In genomic region chr2:156923057-156923456, GRCm38 (mm10) we compare ENCODE assay signal across 26 mouse cellular contexts. TPM values are rescaled to one million over a fixed set of nuclear protein-coding genes. Genes with fewer than 3 reads are reported as not detected.
A peak's percentile ranks its signal among the peaks of the same experiment; 100 is the strongest.
DNase-seq lines count a peak whose midpoint lies in the region; ATAC-seq and TF ChIP-seq lines count a peak whose summit lies in the region.
"Had no signal": no experiment of that assay in that cellular context is flagged by ENCODE, and none has a peak within 500 bp of the region (broad histone marks: within the 10 kb centered on the region; RNA-seq: fewer than 3 reads in every experiment).

No protein-coding gene starts in this region.

- no peak for ATAC-seq in G1E (ENCODE audit: extremely low read depth, insufficient number of reproducible peaks, low FRiP score, poor library complexity, severe bottlenecking)
- ATAC-seq in liver, embryonic 15.5 days (ENCODE audit: insufficient read depth) = no peak
- ATAC-seq in forebrain, embryonic 11.5 days (replicated peaks; ENCODE audit: low FRiP score) = no peak
- ATAC-seq: CD4-positive, CD25-positive, alpha-beta regulatory T cell, adult 4 months; forebrain, embryonic 15.5 days; hindbrain, postnatal 0 days; inflammation-experienced regulatory T-cells, adult 6 months; intestine, postnatal 0 days; Patski had no signal

- TF ChIP-seq POLR2A in MEL (IDR thresholded peaks at IDR 0.05; ENCODE audit: control insufficient read depth in 1 of 2, insufficient read depth in 1 of 2, low read depth in 1 of 2, low read length in 2 of 2, poor library complexity in 1 of 2) = no peak

- no peak for TF ChIP-seq EP300 in MEL (IDR thresholded peaks at IDR 0.05; ENCODE audit: low read depth in 1 of 2, low read length in 2 of 2)

- peaks cover 12% of the 10 kb centered on the region for H3K4me1 ChIP-seq in heart, embryonic 10.5 days
- H3K4me1 ChIP-seq in G1E (ENCODE audit: insufficient read depth, low read depth, low read length) (peaks cover 47% of the 10 kb centered on the region), MEL (ENCODE audit: control insufficient read depth in 1 of 2, insufficient read depth in 2 of 2, low read length in 2 of 2) (peaks cover 4 to 28% of the 10 kb centered on the region in 2 experiments; a peak in 3 of 4 replicates)
- H3K4me1 ChIP-seq in liver, embryonic 15.5 days (replicated peaks) = peaks cover 60% of the 10 kb centered on the region
- no peaks in the 10 kb centered on the region for H3K4me1 ChIP-seq in forebrain, embryonic 11.5 days (replicated peaks; ENCODE audit: control insufficient read depth, insufficient read depth, low read length)
- H3K4me1 ChIP-seq: forebrain, embryonic 15.5 days; heart, embryonic 15.5 days had no signal

- no peak for TF ChIP-seq RAD21 in MEL (IDR thresholded peaks at IDR 0.05; ENCODE audit: low read depth, low read length)

- peak overlapping the region; percentile 47; the same call in 1 of the 2 replicates for H3K27ac ChIP-seq in heart, embryonic 10.5 days
- peak overlapping the region; percentile 68 for H3K27ac ChIP-seq in MEL (ENCODE audit: control insufficient read depth, low read depth, low read length)
- H3K27ac ChIP-seq in liver, embryonic 15.5 days (replicated peaks) = peak overlapping the region; percentile 77
- no peak overlapping the region for H3K27ac ChIP-seq in forebrain, embryonic 11.5 days (ENCODE audit: low read depth, low read length)
- H3K27ac ChIP-seq: embryonic facial prominence, embryonic 12.5 days; embryonic facial prominence, embryonic 15.5 days; forebrain, embryonic 12.5 days; forebrain, embryonic 15.5 days; heart, embryonic 15.5 days; hindbrain, embryonic 14.5 days; hindbrain, postnatal 0 days had no signal

- no peaks in the 10 kb centered on the region for H3K9me3 ChIP-seq in heart, embryonic 10.5 days
- peaks cover 5% of the 10 kb centered on the region for H3K9me3 ChIP-seq in G1E (replicated peaks)
- H3K9me3 ChIP-seq in MEL (replicated peaks; ENCODE audit: insufficient read depth, low read length) = no peaks in the 10 kb centered on the region
- no peaks in the 10 kb centered on the region for H3K9me3 ChIP-seq in liver, embryonic 15.5 days (replicated peaks)
- no peaks in the 10 kb centered on the region for H3K9me3 ChIP-seq in forebrain, embryonic 11.5 days (ENCODE audit: control insufficient read depth, low read length)
- H3K9me3 ChIP-seq: embryonic facial prominence, embryonic 12.5 days; embryonic facial prominence, embryonic 15.5 days; forebrain, embryonic 12.5 days; forebrain, embryonic 15.5 days; heart, embryonic 12.5 days; heart, embryonic 15.5 days had no signal

- H3K36me3 ChIP-seq in heart, embryonic 10.5 days = peaks cover 12% of the 10 kb centered on the region
- peaks cover 26% of the 10 kb centered on the region for H3K36me3 ChIP-seq in G1E (replicated peaks)
- H3K36me3 ChIP-seq in MEL (ENCODE audit: control insufficient read depth in 1 of 2, insufficient read depth in 2 of 2, low read length in 2 of 2) = peaks cover 0 to 23% of the 10 kb centered on the region in 2 experiments; a peak in 2 of 4 replicates
- H3K36me3 ChIP-seq in liver, embryonic 15.5 days (replicated peaks) = peaks cover 19% of the 10 kb centered on the region
- H3K36me3 ChIP-seq in forebrain, embryonic 11.5 days (ENCODE audit: control insufficient read depth, insufficient read depth, low read length) = no peaks in the 10 kb centered on the region
- H3K36me3 ChIP-seq: embryonic facial prominence, embryonic 12.5 days; heart, embryonic 15.5 days had no signal

- DNase-seq in heart, embryonic 10.5 days (ENCODE audit: low spot score) = peak; percentile 73
- DNase-seq in heart, postnatal 4 days = no peak
- peak; percentile 0 for DNase-seq in G1E (ENCODE audit: low spot score)
- peak; percentile 30 for DNase-seq in MEL (ENCODE audit: low read depth, low spot score)
- no peak for DNase-seq in forebrain, embryonic 11.5 days (ENCODE audit: low spot score)
- no peak for DNase-seq in adrenal gland, postnatal 10 days
- DNase-seq: adrenal gland, postnatal 25 days; cerebellum, adult 11-12 months; cerebellum, adult 9-10 months; gastrocnemius, postnatal 10 days; heart, postnatal 10 days; heart, postnatal 36 days had no signal

- no peaks in the 10 kb centered on the region for H3K27me3 ChIP-seq in heart, embryonic 10.5 days (ENCODE audit: insufficient read depth, poor library complexity, severe bottlenecking)
- H3K27me3 ChIP-seq in G1E (ENCODE audit: insufficient read depth, low read length) = no peaks in the 10 kb centered on the region
- no peaks in the 10 kb centered on the region for H3K27me3 ChIP-seq in MEL (ENCODE audit: control insufficient read depth in 1 of 2, insufficient read depth in 2 of 2, low read length in 2 of 2)
- H3K27me3 ChIP-seq in liver, embryonic 15.5 days = 0 out of 2 replicates have a peak, but pooled peaks cover 4% of the 10 kb centered on the region
- no peaks in the 10 kb centered on the region for H3K27me3 ChIP-seq in forebrain, embryonic 11.5 days (ENCODE audit: control insufficient read depth, insufficient read depth, low read length)
- H3K27me3 ChIP-seq: embryonic facial prominence, embryonic 12.5 days; embryonic facial prominence, embryonic 15.5 days; forebrain, embryonic 12.5 days; forebrain, embryonic 15.5 days; heart, embryonic 12.5 days; heart, embryonic 15.5 days; Patski had no signal

- no peak overlapping the region for H3K4me3 ChIP-seq in heart, embryonic 10.5 days
- H3K4me3 ChIP-seq in G1E (ENCODE audit: low read depth, low read length) = no peak overlapping the region; the same call in 1 of the 2 replicates
- no peak overlapping the region for H3K4me3 ChIP-seq in MEL (ENCODE audit: control insufficient read depth in 1 of 2, insufficient read depth in 1 of 2, low read depth in 2 of 2, low read length in 2 of 2)
- no peak overlapping the region for H3K4me3 ChIP-seq in liver, embryonic 15.5 days (replicated peaks)
- no peak overlapping the region for H3K4me3 ChIP-seq in forebrain, embryonic 11.5 days (ENCODE audit: low read depth, low read length)
- H3K4me3 ChIP-seq: embryonic facial prominence, embryonic 12.5 days; embryonic facial prominence, embryonic 15.5 days; forebrain, embryonic 12.5 days; forebrain, embryonic 15.5 days; heart, embryonic 12.5 days; heart, embryonic 15.5 days had no signal

- H3K9ac ChIP-seq in MEL (ENCODE audit: control insufficient read depth, low read depth, low read length, poor library complexity, severe bottlenecking) = no peak overlapping the region
- H3K9ac ChIP-seq in liver, embryonic 15.5 days = 0 out of 2 replicates have a peak overlapping the region, but pooled peaks have one; percentile 20
- no peak overlapping the region for H3K9ac ChIP-seq in forebrain, embryonic 11.5 days (ENCODE audit: low read length)
- H3K9ac ChIP-seq: embryonic facial prominence, embryonic 12.5 days; embryonic facial prominence, embryonic 15.5 days; forebrain, embryonic 12.5 days; forebrain, embryonic 15.5 days; heart, embryonic 12.5 days; heart, embryonic 15.5 days; hindbrain, embryonic 14.5 days had no signal

- TF ChIP-seq CTCF in G1E (IDR thresholded peaks at IDR 0.05; ENCODE audit: low read depth, low read length) (no peak), MEL (IDR thresholded peaks at IDR 0.05 in 2 of 3, conservative IDR thresholded peaks at IDR 0.05 in 1 of 3; ENCODE audit: control insufficient read depth in 1 of 3, insufficient read depth in 1 of 3, low read depth in 2 of 3, low read length in 3 of 3, poor library complexity in 1 of 3, severe bottlenecking in 1 of 3) (no peak)

- whole genome bisulfite sequencing in heart, embryonic 10.5 days = 82% methylated on average over 5 of the region's 5 CpGs
- 80% methylated on average over 5 of the region's 5 CpGs for WGBS in liver, embryonic 15.5 days (ENCODE audit: insufficient replicate concordance)
- 88% methylated on average over 5 of the region's 5 CpGs for WGBS in forebrain, embryonic 11.5 days

- no peak overlapping the region for H3K4me2 ChIP-seq in liver, embryonic 15.5 days
- H3K4me2 ChIP-seq in forebrain, embryonic 11.5 days (ENCODE audit: low read depth, low read length, severe bottlenecking) = no peak overlapping the region
- H3K4me2 ChIP-seq: embryonic facial prominence, embryonic 12.5 days; embryonic facial prominence, embryonic 15.5 days; forebrain, embryonic 12.5 days; forebrain, embryonic 15.5 days; heart, embryonic 12.5 days; heart, embryonic 15.5 days; hindbrain, embryonic 14.5 days had no signal

- no peaks in the 10 kb centered on the region for H3K79me2 ChIP-seq in MEL (ENCODE audit: control insufficient read depth, insufficient read depth, low read length, poor library complexity)

TF ChIP-seq in MEL, 35 proteins besides CTCF, POLR2A, EP300 and RAD21:
- no peak for TF ChIP-seq JUND (IDR thresholded peaks at IDR 0.05; ENCODE audit: low read depth, low read length)
- TF ChIP-seq POLR2AphosphoS5 (IDR thresholded peaks at IDR 0.05; ENCODE audit: borderline replicate concordance, low read depth, low read length) = no peak

RNA-seq across cellular contexts. Expression of gene Sla2, which starts 36.1 kb away (rescaled TPM):
- polyA plus RNA-seq in heart, embryonic 10.5 days (2016; fragmentation: Nextera tagmentation; extraction: Ambion mirVana) = 1.1 and 1.9 TPM in 2 replicates
- not detected for total RNA-seq in heart, postnatal 4 days (2021)
- total RNA-seq in G1E (2014; fragmentation: Nextera tagmentation) = 0.83 TPM in 1 of 2 replicates, not detected in the other
- total RNA-seq in G1E (2017) = 0.98 and 1.0 TPM in 2 replicates
- 0.62 and 0.83 TPM in 2 replicates for polyA plus RNA-seq in G1E (2012)
- 7.7 and 9.0 TPM in 2 replicates for total RNA-seq in MEL (2012; rRNA removed)
- polyA plus RNA-seq in MEL (2012; ENCODE audit: insufficient read depth in 1 of 2, insufficient read length in 2 of 2, low read depth in 1 of 2, low replicate concordance in 2 of 2, missing spikeins in 1 of 2) = under 1 TPM in 1 of 2 experiments, not detected in 1; 0.40 TPM
- 2.1 TPM in 2 replicates for polyA plus RNA-seq in liver, embryonic 15.5 days (2015; fragmentation: Nextera tagmentation; extraction: Ambion mirVana)
- 0.73 and 0.83 TPM in 2 replicates for polyA plus RNA-seq in forebrain, embryonic 11.5 days (2014; fragmentation: Nextera tagmentation; extraction: Ambion mirVana)
- total RNA-seq in adrenal gland, postnatal 10 days (2021) = under 1 TPM; 0.18 to 0.30 TPM
- total RNA-seq: adrenal gland, postnatal 25 days; gastrocnemius, postnatal 10 days; gastrocnemius, postnatal 4 days; heart, postnatal 36 days; hindbrain, postnatal 0 days had no signal

Comparison
In these comparisons a context has a peak if more than half of its experiments do, and no peak if none do; other contexts are left out.
1. DNase-seq: peak in heart, embryonic 10.5 days (single experiment), G1E (single experiment) and MEL (single experiment); none in heart, postnatal 4 days (single experiment), forebrain, embryonic 11.5 days (single experiment) and adrenal gland, postnatal 10 days (single experiment).